Mouse (Mus musculus): Measurements from ENCODE around the gene Pigyl. TPM values are rescaled to one million over a fixed set of nuclear protein-coding genes. Genes with fewer than 3 reads are reported as not detected.
"Not testable (repeated sequence)": the region's sequence is repeated elsewhere in the genome, so short reads cannot be mapped to it uniquely, and the experiment has no call there.

Gene Pigyl
- total RNA-seq, 2 experiments from 2014 or later: 40.5 to 47.1 TPM

- intact Hi-C loops (cut with DNase I): no loop called here
- DNase-seq (ENCODE audit: low spot score in 2 of 2): no peak
Measured at GRCm38 (mm10) chr9:22136765-22137547, 19.7 kb upstream of the Pigyl start.

DNA sequence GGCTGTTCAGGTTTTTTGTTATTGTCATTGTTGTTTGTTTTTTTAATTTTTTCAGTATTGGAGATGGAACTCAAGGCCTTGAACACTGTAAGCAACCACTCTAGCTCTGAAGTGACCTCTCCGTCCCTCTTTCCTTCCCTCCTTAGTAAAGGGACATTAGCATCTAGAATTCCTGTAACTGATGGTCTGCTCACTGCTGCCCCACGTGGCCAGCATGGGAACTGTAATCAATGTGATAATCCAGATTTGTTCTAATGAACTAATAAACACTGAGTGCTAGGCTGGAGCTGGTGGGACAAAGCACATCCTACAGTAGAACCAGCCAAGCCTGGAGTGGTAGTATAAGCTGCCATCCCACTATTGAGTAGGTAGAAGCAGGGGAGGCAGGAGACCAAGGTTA is 18.2 kb upstream of the Pigyl start:
- DNase-seq (ENCODE audit: low spot score in 2 of 2): no peak
- intact Hi-C loops (cut with DNase I): no loop called here

- intact Hi-C loops (cut with DNase I): loop anchor here (5.0 kb wide), 1 partner anchor 162 kb away; no protein-coding TSS in a partner anchor
- no peak for DNase-seq (ENCODE audit: low spot score in 2 of 2)
Measured at GRCm38 (mm10) chr9:22139746-22140145, 16.9 kb upstream of the Pigyl start.

- peak; percentile 84 to 92 for DNase-seq (ENCODE audit: low spot score in 2 of 2)
- intact Hi-C loops (cut with DNase I): loop anchor here (2.0 to 5.0 kb wide), 2 partner anchors 77 to 166 kb away; no protein-coding TSS in a partner anchor
Measured at GRCm38 (mm10) chr9:22143108-22144037, 13.3 kb upstream of the Pigyl start.

DNA sequence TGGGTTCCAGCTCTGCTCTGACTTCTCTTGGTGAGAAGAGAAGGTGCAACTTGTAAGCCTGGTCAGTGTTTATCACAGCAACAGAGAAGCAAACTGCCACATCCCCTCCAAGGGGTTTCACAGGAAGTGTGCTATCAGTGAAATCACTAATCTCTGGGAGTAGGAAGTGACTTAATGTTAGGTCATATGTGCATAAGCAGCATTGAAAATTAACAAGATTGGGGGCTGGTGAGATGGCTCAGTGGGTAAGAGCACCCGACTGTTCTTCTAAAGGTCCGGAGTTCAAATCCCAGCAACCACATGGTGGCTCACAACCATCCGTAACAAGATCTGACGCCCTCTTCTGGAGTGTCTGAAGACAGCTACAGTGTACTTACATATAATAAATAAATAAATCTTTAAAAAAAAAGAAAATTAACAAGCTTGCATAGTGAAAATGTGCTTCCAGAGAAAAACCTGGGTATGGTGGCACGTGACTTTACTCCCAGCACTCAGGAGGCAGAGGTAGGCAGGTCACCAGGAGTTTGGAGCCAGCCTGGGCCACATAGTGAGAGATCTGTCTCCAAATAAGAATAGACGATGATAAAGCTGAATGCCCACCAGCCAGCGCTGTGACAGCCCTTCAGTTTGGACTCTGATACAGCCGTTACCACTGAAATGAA is 12.2 kb upstream of the Pigyl start:
- DNase-seq (ENCODE audit: low spot score in 2 of 2): no peak
- intact Hi-C loops (cut with DNase I): loop anchor here (5.0 kb wide), 1 partner anchor 167 kb away; no protein-coding TSS in a partner anchor

DNA sequence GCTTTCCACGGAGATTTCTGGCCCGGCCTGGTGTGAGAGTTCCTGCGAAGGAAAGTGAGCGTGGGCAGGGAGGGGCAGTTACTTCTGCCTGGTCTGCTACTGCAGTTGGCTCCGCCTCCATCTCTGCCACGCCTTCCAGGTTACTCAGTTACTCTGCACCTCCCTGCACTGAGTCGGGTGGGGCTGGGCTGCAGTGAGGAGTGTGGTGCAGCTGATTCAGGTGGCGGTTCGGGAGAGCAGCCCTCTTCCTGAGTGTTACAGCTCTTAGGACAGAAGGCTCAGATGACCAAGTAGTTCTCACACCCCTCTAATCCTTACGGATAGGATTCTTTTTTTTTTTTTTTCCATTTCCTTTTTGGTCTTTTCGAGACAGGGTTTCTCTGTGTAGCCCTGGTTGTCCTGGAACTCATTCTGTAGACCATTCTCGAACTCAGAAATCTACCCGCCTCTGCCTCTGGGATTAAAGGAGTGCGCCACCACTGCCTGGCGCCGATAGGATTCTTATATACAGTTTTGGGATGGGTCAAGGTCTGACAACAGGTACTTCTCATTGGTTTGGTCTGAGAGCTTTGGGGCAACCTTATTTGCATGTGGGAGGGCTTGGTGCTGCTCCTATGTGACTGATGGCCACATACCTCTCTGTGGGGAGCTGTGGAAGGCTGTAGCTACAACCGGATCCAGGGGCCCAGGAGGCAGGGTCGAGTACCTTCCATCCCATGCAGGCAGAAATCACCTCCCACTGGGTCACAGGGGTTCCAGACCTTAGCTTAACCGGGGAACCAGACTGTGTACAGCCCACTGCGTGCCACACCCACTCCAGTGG is 7.0 kb upstream of the Pigyl start:
- intact Hi-C loops (cut with DNase I): no loop called here
- DNase-seq (ENCODE audit: low spot score in 2 of 2): no peak

GRCm38 (mm10) chr9:22150249-22150693 is 6.4 kb upstream of the Pigyl start:
- DNase-seq (ENCODE audit: low spot score in 2 of 2); intact Hi-C loops (cut with DNase I): not testable (repeated sequence)

DNA sequence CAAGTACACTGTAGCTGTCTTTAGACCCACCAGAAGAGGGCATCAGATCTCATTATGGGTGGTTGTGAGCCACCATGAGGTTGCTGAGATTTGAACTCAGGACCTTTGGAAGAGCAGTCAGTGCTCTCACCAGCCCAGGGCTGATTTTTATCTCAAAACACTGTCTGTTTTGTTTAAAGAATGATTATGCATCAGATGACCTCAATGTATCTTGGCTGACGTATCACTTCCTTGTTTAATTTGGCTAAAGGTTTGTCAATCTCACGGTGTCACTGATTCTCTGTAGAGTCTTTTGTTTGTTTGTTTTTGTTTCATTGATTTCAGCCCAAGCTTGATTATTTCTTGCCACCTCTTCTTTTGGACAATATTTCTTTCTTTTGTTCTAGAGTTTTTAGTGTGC is 5.7 kb upstream of the Pigyl start:
- no peak for DNase-seq (ENCODE audit: low spot score in 2 of 2)
- intact Hi-C loops (cut with DNase I): no loop called here

GRCm38 (mm10) chr9:22153810-22154209 is 2.8 kb upstream of the Pigyl start:
- intact Hi-C loops (cut with DNase I): no loop called here
- no peak for DNase-seq (ENCODE audit: low spot score in 2 of 2)

DNA sequence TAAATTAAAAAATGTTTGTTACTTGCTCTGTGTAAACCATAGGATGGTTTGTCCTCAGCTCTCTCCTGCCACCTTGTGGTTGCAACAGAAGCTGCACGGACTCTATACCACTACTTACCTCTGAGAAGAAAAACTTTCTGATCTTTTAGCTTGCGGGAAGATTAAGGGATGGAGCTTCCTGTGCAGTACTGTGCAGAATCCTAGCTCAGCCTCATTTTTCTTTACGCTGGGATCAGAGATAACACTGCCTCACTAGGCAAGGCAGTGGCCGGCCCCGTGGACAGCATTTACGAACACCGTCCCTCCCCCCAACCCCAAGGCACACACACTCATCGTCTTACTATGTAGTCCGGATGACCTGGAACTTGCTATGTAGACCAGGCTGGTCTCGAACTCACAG is 1.0 kb upstream of the Pigyl start:
- intact Hi-C loops (cut with DNase I): loop anchor here (2.0 to 5.0 kb wide), 2 partner anchors 69 to 257 kb away; partner anchors contain the start of genes 9530077C05Rik and Zfp809
- peak; percentile 75 to 76 for DNase-seq (ENCODE audit: low spot score in 2 of 2)

- intact Hi-C loops (cut with DNase I): loop anchor here (2.0 to 5.0 kb wide), 2 partner anchors 67 to 255 kb away; partner anchors contain the start of genes 9530077C05Rik and Zfp809
- peak in 1 of 2 experiments; percentile 7 for DNase-seq (ENCODE audit: low spot score in 2 of 2)
Measured at GRCm38 (mm10) chr9:22157516-22158265, 1.0 kb downstream of the Pigyl start.

GRCm38 (mm10) chr9:22161299-22161698 is 4.7 kb downstream of the Pigyl start:
- DNase-seq (ENCODE audit: low spot score in 2 of 2): no peak
- intact Hi-C loops (cut with DNase I): no loop called here

- intact Hi-C loops (cut with DNase I): no loop called here
- DNase-seq (ENCODE audit: low spot score in 2 of 2): no peak
Measured at GRCm38 (mm10) chr9:22162305-22162704, 5.7 kb downstream of the Pigyl start.

DNA sequence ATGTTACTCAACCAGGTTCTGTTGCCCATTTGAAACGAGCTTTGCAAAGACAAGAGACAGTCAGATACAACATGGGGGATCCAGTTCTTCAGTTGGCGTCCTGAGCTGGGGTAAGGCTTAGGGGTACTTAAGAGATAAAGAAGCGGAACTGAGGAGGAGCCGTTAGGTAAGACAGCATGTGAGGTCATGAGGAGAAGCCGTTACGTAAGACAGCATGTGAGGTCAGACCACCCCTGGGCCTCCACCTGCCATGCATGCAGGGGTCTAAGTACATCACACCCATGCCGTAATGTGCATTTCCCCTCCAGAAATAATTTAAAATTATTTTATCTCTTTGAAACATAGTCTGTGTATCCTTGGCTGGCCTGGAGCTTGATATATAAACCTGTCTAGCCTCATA is 6.3 kb downstream of the Pigyl start:
- DNase-seq (ENCODE audit: low spot score in 2 of 2): no peak
- intact Hi-C loops (cut with DNase I): no loop called here

DNA sequence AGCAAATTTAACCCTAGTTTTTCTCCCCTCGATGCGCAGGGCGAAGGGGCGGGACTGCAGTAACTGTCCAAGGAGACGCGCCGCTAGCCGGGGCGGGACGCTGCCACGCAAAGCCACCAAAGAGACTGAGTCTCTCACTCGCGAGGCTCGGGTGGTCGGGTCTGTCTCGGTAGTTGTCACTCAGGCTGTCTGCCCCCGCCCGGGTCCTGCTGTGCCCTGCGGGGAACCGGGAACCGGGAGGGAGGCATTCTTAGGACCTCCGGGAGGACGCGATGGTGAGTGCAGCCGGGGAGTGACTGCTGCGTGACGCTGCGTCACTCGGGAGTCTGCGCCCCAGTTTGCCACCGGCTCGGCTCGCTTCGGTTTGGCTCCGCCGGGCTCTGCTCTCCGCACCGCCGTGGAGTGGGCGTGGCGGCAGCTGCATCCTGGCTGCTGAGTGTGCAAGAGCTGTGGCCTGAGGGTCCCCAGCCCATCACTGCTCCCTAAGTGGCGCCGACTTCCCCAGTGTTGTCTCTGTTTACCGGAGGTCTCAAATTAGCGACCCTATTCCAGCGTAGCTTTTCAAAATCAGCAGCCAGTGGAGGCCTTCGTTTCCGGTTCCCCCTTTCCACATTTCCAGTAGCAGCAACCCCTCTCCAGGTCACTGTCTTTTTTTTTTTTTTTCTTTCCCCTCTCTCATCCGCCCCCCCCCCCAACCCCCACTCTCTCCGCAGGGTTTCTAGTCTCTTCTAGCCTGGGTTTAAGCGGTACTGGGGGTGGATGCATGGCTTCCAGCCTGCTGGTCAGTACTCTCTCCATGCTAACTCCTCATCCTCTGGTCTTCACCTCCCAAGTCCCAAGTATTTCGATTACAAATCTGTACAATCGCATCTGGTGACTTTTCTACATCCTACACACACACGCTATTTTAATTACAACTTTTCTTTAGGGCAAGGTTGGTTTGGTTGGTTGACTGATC is 8.3 kb downstream of the Pigyl start:
- DNase-seq (ENCODE audit: low spot score in 2 of 2): peak; percentile 57

DNA sequence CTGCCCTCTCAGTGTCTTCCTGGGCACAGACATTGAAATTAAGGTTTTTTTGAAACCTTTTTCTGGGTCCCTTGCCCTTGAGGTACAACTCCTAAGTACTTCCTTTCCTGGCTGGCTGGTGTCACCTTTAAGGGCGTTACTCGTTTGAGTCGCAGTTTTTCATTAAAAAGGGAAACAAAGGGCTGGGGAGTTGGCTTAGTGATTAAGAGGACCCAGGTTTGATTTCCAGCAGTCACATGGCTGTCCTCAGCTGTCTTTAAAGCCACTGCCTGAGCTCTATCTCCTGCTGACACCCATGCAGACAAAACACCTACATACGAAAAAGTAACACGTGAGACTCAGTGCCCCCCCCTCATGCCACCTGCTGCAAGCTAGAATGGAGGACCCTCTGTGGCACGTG is 9.3 kb downstream of the Pigyl start:
- no peak for DNase-seq (ENCODE audit: low spot score in 2 of 2)
- intact Hi-C loops (cut with DNase I): no loop called here

More for the DNA sequence above, 8.3 kb downstream of the Pigyl start:
- intact Hi-C loops (cut with DNase I): no loop called here

DNA sequence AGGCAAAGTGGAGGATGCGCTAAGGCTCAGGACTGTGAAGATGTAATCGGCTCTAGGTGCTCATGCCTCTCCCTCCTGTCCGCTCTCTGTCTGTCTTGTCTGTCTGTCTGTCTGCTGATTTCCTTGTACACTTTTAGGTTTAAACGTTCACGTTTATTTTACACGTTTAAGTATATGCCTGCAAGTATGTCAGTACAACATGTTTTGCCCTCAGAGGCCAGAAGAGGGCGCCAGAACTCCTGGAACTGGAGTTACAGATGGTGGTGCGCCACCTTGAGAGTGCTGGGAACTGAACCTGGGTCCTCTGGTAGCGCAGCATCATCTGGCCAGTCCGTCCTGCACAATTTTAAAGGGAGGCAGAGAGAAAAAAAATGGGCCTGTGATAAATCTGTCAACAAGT is 10.0 kb downstream of the Pigyl start:
- no peak for DNase-seq (ENCODE audit: low spot score in 2 of 2)
- intact Hi-C loops (cut with DNase I): no loop called here
